Mouse (Mus musculus) hindbrain, embryonic 10.5 days (tissue): Measurements from ENCODE around the gene Thap4. TPM values are rescaled to one million over a fixed set of nuclear protein-coding genes. Genes with fewer than 3 reads are reported as not detected.
"Not testable (repeated sequence)": the region's sequence is repeated elsewhere in the genome, so short reads cannot be mapped to it uniquely, and the experiment has no call there.

Experiments used
- DNase-seq: peaks from one replicate; pipeline ENCODE4 v3.0.0-alpha.2; 2017; ENCODE audit warnings: low spot score
- H3K27ac ChIP-seq: fragments of 300-500 bp; sonication (generic); 2 replicates; pipeline ENCODE4 v1.5.1; 2016; ENCODE audit warnings: mild to moderate bottlenecking, moderate library complexity
- H3K27me3 ChIP-seq: fragments of 300-500 bp; sonication (generic); 2 replicates; pipeline ENCODE4 v1.6.1; 2016; ENCODE audit warnings: mild to moderate bottlenecking; ENCODE audit not compliant: poor library complexity, insufficient read depth, severe bottlenecking
- H3K36me3 ChIP-seq: fragments of 300-500 bp; sonication (generic); 2 replicates; pipeline ENCODE4 v1.6.1; 2016; ENCODE audit warnings: mild to moderate bottlenecking, moderate library complexity
- H3K4me1 ChIP-seq: fragments of 300-500 bp; sonication (generic); replicated peaks from 2 replicates; pipeline ENCODE4 v1.6.1; 2016; ENCODE audit warnings: mild to moderate bottlenecking
- H3K4me3 ChIP-seq: fragments of 300-500 bp; sonication (generic); 2 replicates; pipeline ENCODE4 v1.5.1; 2016; ENCODE audit warnings: mild to moderate bottlenecking, moderate library complexity
- H3K9me3 ChIP-seq: fragments of 300-500 bp; sonication (generic); 2 replicates; pipeline ENCODE4 v1.6.1; 2016; ENCODE audit warnings: mild to moderate bottlenecking, moderate library complexity
- WGBS: fragments of 180-500 bp; shearing (Covaris S2); methylation state at CpG from one replicate; pipeline ENCODE4 v1.1.7; 2016; 5-methylcytosine and 5-hydroxymethylcytosine counted together
- polyA plus RNA-seq: library from polyadenylated mRNA; unstranded; fragments of >200 nt; fragmentation: Nextera tagmentation; extraction: Ambion mirVana; gene quantifications from 2 replicates; pipeline ENCODE4 v1.2.1, GENCODE M21; 2016

Thap4 gene
- polyA plus RNA-seq, 1 experiment from 2014 or later: 40.7 TPM

DNA sequence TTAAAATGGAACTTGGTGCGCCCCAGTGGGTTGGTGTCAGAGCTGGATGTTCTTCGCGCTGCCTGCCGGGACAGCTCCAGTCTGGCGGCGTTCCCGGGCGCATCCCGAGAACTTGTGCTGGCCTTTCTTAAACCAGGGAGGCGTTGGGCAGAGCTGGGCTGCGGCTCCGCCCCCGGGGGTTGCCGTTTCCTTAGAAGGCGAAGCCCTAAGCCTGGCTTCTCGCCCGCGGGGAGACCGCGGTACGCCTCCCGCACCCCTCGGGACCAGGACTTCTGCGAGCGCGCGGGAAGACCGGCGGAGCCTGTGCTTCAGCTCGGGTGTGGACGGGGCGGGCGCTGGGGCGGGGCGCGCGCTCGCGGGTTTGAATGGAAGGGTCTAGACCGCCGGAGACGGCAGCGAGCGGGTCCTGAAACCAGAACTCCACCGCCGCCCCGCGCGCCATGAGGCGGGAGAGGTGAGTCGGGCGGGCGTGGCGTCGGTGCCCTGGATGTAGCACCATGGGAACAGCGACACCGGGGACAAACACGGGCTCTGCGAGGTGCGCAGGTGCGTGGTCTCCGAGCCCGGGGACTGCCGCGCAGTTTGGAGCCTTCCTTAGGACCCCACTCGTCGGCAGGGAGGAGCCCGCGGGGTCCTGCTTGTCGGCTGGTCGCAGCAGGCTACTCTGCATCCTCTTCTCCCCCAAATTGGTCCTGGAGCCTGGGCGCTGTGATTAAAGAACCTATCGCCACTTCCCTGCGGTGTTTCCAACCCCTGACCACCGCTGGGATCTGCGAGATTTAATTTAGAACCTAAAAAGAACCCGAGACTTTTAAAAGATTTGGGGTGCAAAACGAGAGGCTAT is 69.0 kb downstream of the Thap4 start, which contains the start of gene Bok:
TSS of gene Bok (plus strand) at position 260 of the 844 bp plus-strand sequence.
- peak; percentile 71 for DNase-seq
- Histone ChIP-seq H3K36me3 (peaks cover 6% of the 10 kb centered on the region; the same call in 1 of the 2 replicates), H3K27me3 (peaks cover 39% of the 10 kb centered on the region), H3K4me3 (peak within 1 kb of the TSS; percentile 69), H3K27ac (peak within 1 kb of the TSS; percentile 87), H3K4me1 (peaks cover 36% of the 10 kb centered on the region), H3K9me3 (0 out of 2 replicates have a peak, but pooled peaks cover 13% of the 10 kb centered on the region)
- WGBS: under 1% methylated on average over 78 of the region's 78 CpGs

- peaks cover 3% of the 10 kb centered on the region; the same call in 1 of the 2 replicates for H3K4me1 ChIP-seq
- WGBS: 77% methylated on average over 7 of the region's 7 CpGs
- no peak overlapping the region for H3K4me3 ChIP-seq
- no peak for DNase-seq
- H3K27me3 ChIP-seq: peaks cover 12% of the 10 kb centered on the region
- H3K9me3 ChIP-seq: 0 out of 2 replicates have a peak, but pooled peaks cover 13% of the 10 kb centered on the region
- H3K36me3 ChIP-seq: no peaks in the 10 kb centered on the region
- no peak overlapping the region for H3K27ac ChIP-seq
These were observed 74.6 kb downstream of the Thap4 start for GRCm38 (mm10) chr1:93679889-93680568.

GRCm38 (mm10) chr1:93678386-93678785 is 76.3 kb downstream of the Thap4 start:
- Histone ChIP-seq H3K4me3 (no peak overlapping the region), H3K27me3 (no peaks in the 10 kb centered on the region), H3K4me1 (no peaks in the 10 kb centered on the region), H3K27ac (no peak overlapping the region), H3K9me3 (0 out of 2 replicates have a peak, but pooled peaks cover 13% of the 10 kb centered on the region), H3K36me3 (no peaks in the 10 kb centered on the region)
- no peak for DNase-seq
- 76% methylated on average over 2 of the region's 2 CpGs for WGBS

GRCm38 (mm10) chr1:93672682-93673081 is 82.0 kb downstream of the Thap4 start:
- H3K4me1 ChIP-seq: peaks cover 22% of the 10 kb centered on the region
- WGBS: 92% methylated on average over 5 of the region's 5 CpGs
- H3K27ac ChIP-seq: no peak overlapping the region
- H3K4me3 ChIP-seq: no peak overlapping the region
- no peaks in the 10 kb centered on the region for H3K27me3 ChIP-seq
- DNase-seq: no peak
- no peaks in the 10 kb centered on the region for H3K36me3 ChIP-seq
- no peaks in the 10 kb centered on the region for H3K9me3 ChIP-seq

GRCm38 (mm10) chr1:93669941-93670340 is 84.7 kb downstream of the Thap4 start:
- no peak for DNase-seq
- Histone ChIP-seq H3K36me3 (no peaks in the 10 kb centered on the region), H3K4me1 (peaks cover 23% of the 10 kb centered on the region), H3K4me3 (no peak overlapping the region), H3K27ac (0 out of 2 replicates have a peak overlapping the region, but pooled peaks have one; percentile 90), H3K27me3 (peaks cover 3% of the 10 kb centered on the region; the same call in 1 of the 2 replicates), H3K9me3 (no peaks in the 10 kb centered on the region)

DNA sequence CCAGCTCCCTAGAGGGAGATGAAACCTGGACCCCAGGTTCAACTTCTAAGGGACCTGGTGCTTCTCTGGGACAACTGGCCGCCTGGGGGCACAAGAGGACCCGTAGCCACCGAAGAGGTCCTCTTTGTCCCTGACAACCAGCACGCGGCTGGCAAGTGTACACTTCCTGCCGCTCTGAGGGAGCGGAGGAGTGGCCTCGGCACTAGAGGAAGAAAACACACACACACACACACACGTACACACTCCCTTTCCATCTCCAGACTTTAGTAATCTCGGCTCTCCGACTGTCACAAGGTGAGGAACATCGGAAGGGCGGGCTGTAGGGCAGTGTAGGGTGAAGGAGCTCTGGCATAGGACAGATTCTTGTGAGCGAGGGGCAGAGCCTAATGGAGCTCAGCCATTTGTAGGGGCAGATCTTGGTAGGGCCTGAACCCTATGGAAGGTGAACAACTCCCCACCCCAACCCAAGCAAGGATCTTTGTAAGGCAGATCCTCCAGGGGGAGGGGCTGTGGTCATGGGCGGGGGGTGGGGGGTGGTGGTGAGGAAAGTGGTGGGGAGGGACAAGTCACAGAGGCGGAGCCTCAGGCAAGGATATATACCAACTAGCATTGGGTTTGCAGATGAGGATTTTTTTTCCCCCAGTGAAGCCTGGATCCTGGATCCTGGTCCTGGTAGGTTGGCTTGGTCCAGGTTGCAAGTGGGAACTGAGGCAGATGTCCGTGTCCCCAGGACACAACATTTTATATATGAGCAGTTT is 85.7 kb downstream of the Thap4 start:
- 9% methylated on average over 17 of the region's 17 CpGs for WGBS
- H3K27ac ChIP-seq: peak overlapping the region; percentile 90
- no peaks in the 10 kb centered on the region for H3K36me3 ChIP-seq
- H3K9me3 ChIP-seq: no peaks in the 10 kb centered on the region
- DNase-seq: peak; percentile 82
- H3K4me3 ChIP-seq: peak overlapping the region; percentile 54
- H3K4me1 ChIP-seq: peaks cover 23% of the 10 kb centered on the region
- peaks cover 3% of the 10 kb centered on the region; the same call in 1 of the 2 replicates for H3K27me3 ChIP-seq

DNA sequence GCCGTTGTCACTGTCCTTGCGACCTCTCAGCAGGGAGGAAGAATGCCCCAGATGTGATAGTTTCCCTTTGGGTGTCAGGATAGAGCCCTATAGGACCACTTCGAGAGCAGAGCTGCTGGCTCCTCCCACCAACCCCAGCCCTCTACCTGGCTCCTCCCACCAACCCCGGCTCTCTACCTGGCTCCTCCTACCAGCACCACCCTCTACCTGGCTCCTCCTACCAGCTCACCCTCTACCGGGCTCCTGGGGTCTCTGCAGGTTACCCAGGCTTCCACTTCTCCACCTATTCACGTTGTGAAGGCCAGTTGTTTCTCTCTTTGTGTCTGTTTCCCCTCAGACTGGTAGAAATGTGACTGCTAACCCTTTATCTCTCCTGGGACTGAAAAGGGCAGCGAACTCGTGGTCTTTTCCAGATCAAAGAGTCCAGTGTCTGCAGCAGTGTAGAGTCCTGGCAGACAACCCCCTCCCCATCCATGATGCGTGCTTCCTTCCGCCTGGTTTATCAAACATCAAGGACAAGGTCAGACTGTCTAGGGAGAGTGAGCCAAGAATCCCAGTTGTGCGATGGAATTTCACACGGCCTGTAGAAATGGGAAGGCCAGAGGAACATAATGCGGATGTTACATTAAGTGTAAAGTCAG is 86.8 kb downstream of the Thap4 start:
- peak overlapping the region; percentile 90; the same call in 1 of the 2 replicates for H3K27ac ChIP-seq
- no peaks in the 10 kb centered on the region for H3K36me3 ChIP-seq
- H3K27me3 ChIP-seq: peaks cover 3% of the 10 kb centered on the region; the same call in 1 of the 2 replicates
- DNase-seq: peak; percentile 36
- WGBS: 26% methylated on average over 13 of the region's 13 CpGs
- peak overlapping the region; percentile 12; the same call in 1 of the 2 replicates for H3K4me3 ChIP-seq
- H3K9me3 ChIP-seq: no peaks in the 10 kb centered on the region
- peaks cover 23% of the 10 kb centered on the region for H3K4me1 ChIP-seq

DNA sequence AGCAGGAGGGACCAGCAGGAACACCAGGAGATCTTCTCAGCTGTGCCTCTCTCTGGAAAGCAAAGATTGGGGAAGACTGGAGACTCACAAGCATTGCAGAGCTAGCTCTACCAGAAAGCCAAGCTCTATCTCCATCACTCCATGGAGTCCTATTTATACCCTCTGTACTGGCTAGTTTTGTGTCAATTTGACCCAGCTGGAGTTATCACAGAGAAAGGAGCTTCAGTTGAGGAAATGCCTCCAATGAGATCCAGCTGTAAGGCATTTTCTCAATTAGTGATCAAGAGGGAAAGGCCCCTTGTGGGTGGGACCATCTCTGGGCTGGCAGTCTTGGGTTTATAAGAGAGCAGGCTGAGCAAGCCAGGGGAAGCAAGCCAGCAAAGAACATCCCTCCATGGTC is 96.1 kb downstream of the Thap4 start, which contains the start of gene Stk25:
TSS of gene Stk25 (minus strand) at position 101 of the 400 bp plus-strand sequence.
- not testable (repeated sequence) for H3K27ac ChIP-seq, H3K4me3 ChIP-seq, H3K4me1 ChIP-seq, H3K36me3 ChIP-seq, DNase-seq, H3K27me3 ChIP-seq, H3K9me3 ChIP-seq

- DNase-seq: no peak
- H3K27me3 ChIP-seq: no peaks in the 10 kb centered on the region
- H3K4me3 ChIP-seq: no peak overlapping the region
- WGBS: 85% methylated on average over 5 of the region's 5 CpGs
- H3K36me3 ChIP-seq: no peaks in the 10 kb centered on the region
- H3K4me1 ChIP-seq: peaks cover 4% of the 10 kb centered on the region; the same call in 1 of the 2 replicates
- H3K9me3 ChIP-seq: 0 out of 2 replicates have a peak, but pooled peaks cover under 1% of the 10 kb centered on the region
- H3K27ac ChIP-seq: no peak overlapping the region
These were observed 97.7 kb downstream of the Thap4 start for GRCm38 (mm10) chr1:93657025-93657360.

DNA sequence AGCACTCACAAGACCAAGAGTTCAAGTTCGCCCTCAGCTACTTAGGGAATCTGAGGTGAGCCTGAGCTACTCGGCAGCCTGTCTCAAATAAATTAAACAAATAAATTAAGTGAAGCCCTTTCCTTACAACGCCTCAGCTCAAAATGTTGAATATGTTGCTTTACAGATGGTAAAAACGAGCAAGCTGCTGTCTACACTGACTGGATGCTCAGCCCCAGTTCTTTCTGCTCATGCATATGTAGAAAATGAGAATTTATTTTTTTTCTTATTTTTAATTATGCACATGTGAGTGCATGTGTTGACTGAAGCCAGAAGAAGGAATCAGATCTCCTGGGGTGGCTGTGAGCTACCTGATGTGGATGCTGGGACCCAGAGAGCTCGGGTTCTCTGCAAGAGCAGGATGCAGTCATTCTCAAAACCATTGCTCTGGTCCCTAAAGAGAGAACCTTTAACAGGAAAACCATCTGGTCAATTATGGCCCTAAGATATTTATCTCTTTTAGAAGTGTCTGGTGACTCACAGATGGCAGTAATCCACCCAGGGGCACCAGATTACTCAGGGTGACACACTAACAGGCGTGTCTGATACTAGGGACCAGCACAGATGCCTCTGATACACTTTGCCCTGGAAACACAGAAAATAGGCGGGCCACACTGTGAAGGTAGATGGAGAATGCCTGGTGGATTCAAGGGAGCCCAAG is 98.2 kb downstream of the Thap4 start:
- H3K9me3 ChIP-seq: 0 out of 2 replicates have a peak, but pooled peaks cover 5% of the 10 kb centered on the region
- no peak for DNase-seq
- H3K27ac ChIP-seq: no peak overlapping the region
- no peak overlapping the region for H3K4me3 ChIP-seq
- peaks cover 4% of the 10 kb centered on the region; the same call in 1 of the 2 replicates for H3K4me1 ChIP-seq
- WGBS: 77% methylated on average over 7 of the region's 7 CpGs
- no peaks in the 10 kb centered on the region for H3K27me3 ChIP-seq
- no peaks in the 10 kb centered on the region for H3K36me3 ChIP-seq

- Histone ChIP-seq H3K4me1 (peaks cover 4% of the 10 kb centered on the region; the same call in 1 of the 2 replicates), H3K4me3 (no peak overlapping the region), H3K27me3 (no peaks in the 10 kb centered on the region), H3K36me3 (no peaks in the 10 kb centered on the region), H3K9me3 (0 out of 2 replicates have a peak, but pooled peaks cover 5% of the 10 kb centered on the region), H3K27ac (no peak overlapping the region)
- no peak for DNase-seq
- WGBS: 84% methylated on average over 2 of the region's 2 CpGs
These were observed 99.9 kb downstream of the Thap4 start for GRCm38 (mm10) chr1:93654798-93655197.
